Mouse (Mus musculus): Measurements from ENCODE around the gene Hoxc8. TPM values are rescaled to one million over a fixed set of nuclear protein-coding genes. Genes with fewer than 3 reads are reported as not detected.

The Hoxc8 gene
- polyA plus RNA-seq, 1 experiment: not detected

- DNase-seq (ENCODE audit: extremely low spot score in 1 of 2, low spot score in 1 of 2): no peak
These were observed 38.6 kb downstream of the Hoxc8 start for GRCm38 (mm10) chr15:103028916-103029512.

GRCm38 (mm10) chr15:103030142-103030541 lies 39.7 kb downstream of the Hoxc8 start:
- DNase-seq (ENCODE audit: extremely low spot score in 1 of 2, low spot score in 1 of 2): no peak

GRCm38 (mm10) chr15:103032167-103032566 lies 41.8 kb downstream of the Hoxc8 start:
- no peak for DNase-seq (ENCODE audit: extremely low spot score in 1 of 2, low spot score in 1 of 2)

- DNase-seq (ENCODE audit: extremely low spot score in 1 of 2, low spot score in 1 of 2): no peak
These were observed 42.5 kb downstream of the Hoxc8 start for GRCm38 (mm10) chr15:103032646-103033575.

GRCm38 (mm10) chr15:103034043-103034806 lies 43.8 kb downstream of the Hoxc8 start:
- DNase-seq (ENCODE audit: extremely low spot score in 1 of 2, low spot score in 1 of 2): no peak

GRCm38 (mm10) chr15:103034807-103035547 lies 44.6 kb downstream of the Hoxc8 start:
- DNase-seq (ENCODE audit: extremely low spot score in 1 of 2, low spot score in 1 of 2): no peak

GRCm38 (mm10) chr15:103035548-103035881 lies 45.1 kb downstream of the Hoxc8 start:
- DNase-seq (ENCODE audit: extremely low spot score in 1 of 2, low spot score in 1 of 2): no peak

- no peak for DNase-seq (ENCODE audit: extremely low spot score in 1 of 2, low spot score in 1 of 2)
These were observed 47.2 kb downstream of the Hoxc8 start for GRCm38 (mm10) chr15:103037579-103037978.

GRCm38 (mm10) chr15:103038701-103039480 lies 48.5 kb downstream of the Hoxc8 start:
- no peak for DNase-seq (ENCODE audit: extremely low spot score in 1 of 2, low spot score in 1 of 2)

- DNase-seq (ENCODE audit: extremely low spot score in 1 of 2, low spot score in 1 of 2): no peak
These were observed 49.2 kb downstream of the Hoxc8 start for GRCm38 (mm10) chr15:103039609-103040008.

- no peak for DNase-seq (ENCODE audit: extremely low spot score in 1 of 2, low spot score in 1 of 2)
These were observed 50.2 kb downstream of the Hoxc8 start for GRCm38 (mm10) chr15:103040601-103041000.

- DNase-seq (ENCODE audit: extremely low spot score in 1 of 2, low spot score in 1 of 2): no peak
These were observed 51.2 kb downstream of the Hoxc8 start for GRCm38 (mm10) chr15:103041613-103042012.

- DNase-seq (ENCODE audit: extremely low spot score in 1 of 2, low spot score in 1 of 2): no peak
These were observed 51.8 kb downstream of the Hoxc8 start for GRCm38 (mm10) chr15:103042209-103042608.

Other genes starting within 250 kb of the Hoxc8 start
- not detected in 2 replicates for gene Hoxc13, start 69.5 kb upstream of the Hoxc8 start, polyA plus RNA-seq (2012; rRNA removed)
- not detected in 2 replicates for gene Hoxc12, start 53.9 kb upstream of the Hoxc8 start, polyA plus RNA-seq (2012; rRNA removed)
- not detected in 2 replicates for gene Hoxc11, start 36.2 kb upstream of the Hoxc8 start, polyA plus RNA-seq (2012; rRNA removed)
- not detected in 2 replicates for gene Hoxc10, start 23.8 kb upstream of the Hoxc8 start, polyA plus RNA-seq (2012; rRNA removed)
- gene Hoxc5, start 23.2 kb upstream of the Hoxc8 start, polyA plus RNA-seq (2012; rRNA removed): not detected in 2 replicates
- gene Hoxc9, start 14.2 kb upstream of the Hoxc8 start, polyA plus RNA-seq (2012; rRNA removed): not detected in 2 replicates
- gene Hoxc6, start 7.7 kb downstream of the Hoxc8 start, polyA plus RNA-seq (2012; rRNA removed): not detected in 2 replicates
- 0.06 TPM in 1 of 2 replicates, not detected in the other for gene Hoxc4, start 28.3 kb downstream of the Hoxc8 start, polyA plus RNA-seq (2012; rRNA removed)
- 16.1 and 16.3 TPM in 2 replicates for gene Smug1, start 176.5 kb downstream of the Hoxc8 start, polyA plus RNA-seq (2012; rRNA removed)
- gene Cbx5, start 249.2 kb downstream of the Hoxc8 start, polyA plus RNA-seq (2012; rRNA removed): 70.1 and 79.9 TPM in 2 replicates
- gene Hnrnpa1, start 249.8 kb downstream of the Hoxc8 start, polyA plus RNA-seq (2012; rRNA removed): 360 and 407 TPM in 2 replicates